Mouse (Mus musculus) skeletal muscle tissue, postnatal 0 days (tissue): ENCODE data around the gene Psen2. TPM values are rescaled to one million over a fixed set of nuclear protein-coding genes. Genes with fewer than 3 reads are reported as not detected.

ENCODE experiments used
- polyA plus RNA-seq: library from polyadenylated mRNA; unstranded; fragments of >200 nt; fragmentation: Nextera tagmentation; extraction: Ambion mirVana; gene quantifications from 2 replicates; pipeline ENCODE4 v1.2.1, GENCODE M21; 2015

The Psen2 gene
- polyA plus RNA-seq: 14.7 and 22.5 TPM in 2 replicates

DNA sequence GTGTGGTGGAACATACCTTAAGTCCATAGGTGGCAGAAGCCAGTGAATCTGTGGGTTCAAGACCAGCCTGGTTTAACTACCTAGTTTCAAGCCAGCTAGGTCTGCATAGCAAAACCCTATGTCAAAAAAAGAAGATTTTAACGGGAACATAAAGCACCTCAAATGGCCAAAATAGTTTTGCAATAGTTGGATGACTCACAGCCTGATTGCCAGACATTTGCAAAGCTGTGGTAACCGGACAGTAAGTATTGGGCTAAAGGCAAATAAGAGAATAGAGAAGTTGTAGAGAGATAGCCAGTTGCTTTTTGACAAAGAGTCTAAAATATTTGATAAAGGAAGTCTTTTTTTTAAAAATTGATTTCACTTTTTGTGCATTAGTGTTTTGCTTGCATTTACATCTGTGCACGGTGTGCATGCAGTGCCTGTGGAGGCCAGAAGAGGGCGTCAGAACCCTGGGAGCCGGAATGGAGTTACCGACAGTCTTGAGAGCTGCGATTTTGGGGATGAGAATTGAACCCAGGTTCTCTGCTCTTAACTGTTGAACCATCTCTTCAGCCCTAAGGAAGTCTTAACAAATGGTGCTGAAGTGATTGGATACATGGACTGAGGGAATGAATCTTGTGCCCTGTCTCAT lies at the start of gene Psen2:
TSS of gene Psen2 (minus strand) at position 75 of the 634 bp plus-strand sequence.

DNA sequence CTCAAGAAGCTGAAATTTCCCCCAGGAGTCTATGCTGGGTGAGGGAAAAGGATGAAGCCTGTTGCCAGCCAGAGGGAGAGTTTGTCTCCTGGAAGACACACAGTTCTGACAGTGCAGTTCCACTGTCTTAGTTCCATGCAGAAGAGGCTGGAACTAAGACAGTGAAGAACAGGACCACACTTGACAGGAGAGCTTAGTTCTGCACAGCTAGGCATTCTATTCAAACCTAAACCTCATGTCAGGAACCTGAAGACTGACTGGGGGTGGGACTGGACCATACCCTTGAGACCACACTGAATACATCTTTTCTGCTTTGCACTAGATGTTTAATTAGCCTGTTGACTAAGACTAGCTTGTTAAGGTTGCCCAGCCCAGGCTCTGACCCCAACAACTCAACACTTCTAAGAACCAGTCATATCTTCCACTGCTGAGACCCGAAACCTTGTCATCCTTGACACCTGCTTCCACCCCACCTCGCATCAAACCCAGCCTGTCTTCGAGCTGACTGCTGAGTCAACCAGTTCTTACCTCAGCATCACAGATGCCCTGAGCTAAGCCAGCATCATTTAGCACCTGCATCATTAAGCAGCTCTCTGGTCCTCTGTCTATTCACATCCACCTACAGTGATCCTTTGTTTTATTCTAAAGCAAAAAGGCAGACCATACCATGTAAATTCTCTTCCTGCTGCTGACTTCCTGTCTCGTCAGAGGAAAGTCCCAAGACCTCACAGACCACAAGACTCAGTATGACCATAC lies 64.1 kb downstream of the Psen2 start, which contains the start of gene Coq8a:
TSS of gene Coq8a (minus strand) at position 644 of the 756 bp plus-strand sequence.

Other genes with a start within 250 kb of the Psen2 start
- gene Coq8a, start 63.8 kb downstream of the Psen2 start, polyA plus RNA-seq: 243 and 333 TPM in 2 replicates
- gene Itpkb, start 67.0 kb upstream of the Psen2 start, polyA plus RNA-seq: 4.3 and 4.7 TPM in 2 replicates
- 3.9 TPM in 2 replicates for gene Stum, start 220.1 kb upstream of the Psen2 start, polyA plus RNA-seq